Mouse (Mus musculus) myocyte (in vitro differentiated cells): ENCODE measurements around the gene Mcub.

Experiments
- CEBPB ChIP-seq: IDR thresholded peaks from 2 replicates; pipeline ENCODE4 v1.6.1; 2011; ENCODE audit warnings: mild to moderate bottlenecking, moderate library complexity; ENCODE audit not compliant: poor library complexity, insufficient read depth, severe bottlenecking
- E2F4 ChIP-seq: IDR thresholded peaks from one replicate; pipeline ENCODE4 v1.6.1; 2011; ENCODE audit warnings: mild to moderate bottlenecking, control low read depth, moderate library complexity; ENCODE audit not compliant: insufficient read depth
- MAX ChIP-seq: IDR thresholded peaks from one replicate; pipeline ENCODE4 v1.6.1; 2011; ENCODE audit warnings: low read depth, mild to moderate bottlenecking, control low read depth
- MYOD1 ChIP-seq, 3 experiments: IDR thresholded peaks; one replicate each; pipeline ENCODE4 v1.6.1; 2011; ENCODE audit warnings: control low read depth in 2 of 3, low read depth in 2 of 3, mild to moderate bottlenecking in 2 of 3, moderate library complexity in 1 of 3; ENCODE audit not compliant: insufficient read length in 2 of 3, control insufficient read depth in 1 of 3
- MYOG ChIP-seq, 3 experiments: IDR thresholded peaks; one replicate each; pipeline ENCODE4 v1.6.1; 2011; ENCODE audit warnings: control low read depth in 2 of 3, low read depth in 2 of 3, mild to moderate bottlenecking in 2 of 3; ENCODE audit not compliant: insufficient read length in 2 of 3, control insufficient read depth in 1 of 3, insufficient read depth in 1 of 3
- POLR2A ChIP-seq: IDR thresholded peaks from one replicate; pipeline ENCODE4 v1.6.1; 2011; ENCODE audit warnings: low read depth, mild to moderate bottlenecking, control low read depth, moderate library complexity; ENCODE audit not compliant: insufficient read length
- POLR2AphosphoS2 ChIP-seq: IDR thresholded peaks from one replicate; pipeline ENCODE4 v1.6.1; 2011; ENCODE audit warnings: low read depth, control low read depth; ENCODE audit not compliant: insufficient read length
- SRF ChIP-seq: IDR thresholded peaks from one replicate; pipeline ENCODE4 v1.6.1; 2011; ENCODE audit warnings: low read depth; ENCODE audit not compliant: control insufficient read depth, insufficient read length
- TCF12 ChIP-seq: IDR thresholded peaks from one replicate; pipeline ENCODE4 v1.6.1; 2011; ENCODE audit warnings: mild to moderate bottlenecking, control low read depth; ENCODE audit not compliant: poor library complexity, insufficient read depth, severe bottlenecking
- TCF3 ChIP-seq: IDR thresholded peaks from one replicate; pipeline ENCODE4 v1.6.1; 2011; ENCODE audit warnings: low read depth, control low read depth; ENCODE audit not compliant: insufficient read length
- USF1 ChIP-seq: IDR thresholded peaks from one replicate; pipeline ENCODE4 v1.6.1; 2011; ENCODE audit warnings: low read depth, mild to moderate bottlenecking, control low read depth, moderate library complexity

GRCm38 (mm10) chr3:129978716-129979115 lies 8.7 kb upstream of the Mcub start:
- TF ChIP-seq MYOD1 (IDR thresholded peaks at IDR 0.05; ENCODE audit: control insufficient read depth in 1 of 3, insufficient read length in 2 of 3, low read depth in 2 of 3) (no peak), MYOG (IDR thresholded peaks at IDR 0.05; ENCODE audit: control insufficient read depth in 1 of 3, insufficient read depth in 1 of 3, insufficient read length in 2 of 3, low read depth in 2 of 3) (no peak), POLR2A (no peak), POLR2AphosphoS2 (no peak), MAX (no peak), TCF12 (no peak), USF1 (no peak), CEBPB (no peak), TCF3 (no peak), E2F4 (no peak), SRF (no peak)
